Mouse (Mus musculus) midbrain, embryonic 15.5 days (tissue): ENCODE measurements around the gene Gm44502. TPM values are rescaled to one million over a fixed set of nuclear protein-coding genes. Genes with fewer than 3 reads are reported as not detected.

Experiments used
- ATAC-seq: fragments of 200-750 bp; cut with Nextera tagmentation; replicated peaks from 2 replicates; pipeline ENCODE4 v1.8.0; 2017; ENCODE audit warnings: moderate TSS enrichment
- H3K27ac ChIP-seq: fragments of 300-500 bp; sonication (generic); 2 replicates; pipeline ENCODE4 v1.5.1; 2015; ENCODE audit warnings: mild to moderate bottlenecking, inconsistent platforms
- H3K27me3 ChIP-seq: fragments of 300-500 bp; sonication (generic); replicated peaks from 2 replicates; pipeline ENCODE4 v1.6.1; 2015; ENCODE audit warnings: inconsistent platforms
- H3K36me3 ChIP-seq: fragments of 300-500 bp; sonication (generic); replicated peaks from 2 replicates; pipeline ENCODE4 v1.6.1; 2015; ENCODE audit warnings: inconsistent platforms
- H3K4me1 ChIP-seq: fragments of 300-500 bp; sonication (generic); 2 replicates; pipeline ENCODE4 v1.6.1; 2015; ENCODE audit warnings: inconsistent platforms
- H3K4me2 ChIP-seq: fragments of 300-500 bp; sonication (generic); 2 replicates; pipeline ENCODE4 v1.6.1; 2015; ENCODE audit warnings: inconsistent platforms, mild to moderate bottlenecking, moderate library complexity
- H3K4me3 ChIP-seq: fragments of 300-500 bp; sonication (generic); 2 replicates; pipeline ENCODE4 v1.5.1; 2015; ENCODE audit warnings: mild to moderate bottlenecking, inconsistent platforms
- H3K9ac ChIP-seq: fragments of 300-500 bp; sonication (generic); 2 replicates; pipeline ENCODE4 v1.6.1; 2015; ENCODE audit warnings: mild to moderate bottlenecking, inconsistent platforms
- H3K9me3 ChIP-seq: fragments of 300-500 bp; sonication (generic); 2 replicates; pipeline ENCODE4 v1.6.1; 2016; ENCODE audit warnings: inconsistent platforms
- WGBS: fragments of 180-500 bp; shearing (Covaris S2); methylation state at CpG from one replicate; pipeline ENCODE4 v1.1.7; 2015; ENCODE audit warnings: mixed read lengths; 5-methylcytosine and 5-hydroxymethylcytosine counted together
- polyA plus RNA-seq: library from polyadenylated mRNA; unstranded; fragments of >200 nt; fragmentation: Nextera tagmentation; extraction: Ambion mirVana; gene quantifications from 2 replicates; pipeline ENCODE4 v1.2.1, GENCODE M21; 2015

Gm44502 gene
- polyA plus RNA-seq, 1 experiment from 2014 or later, result not detected

DNA sequence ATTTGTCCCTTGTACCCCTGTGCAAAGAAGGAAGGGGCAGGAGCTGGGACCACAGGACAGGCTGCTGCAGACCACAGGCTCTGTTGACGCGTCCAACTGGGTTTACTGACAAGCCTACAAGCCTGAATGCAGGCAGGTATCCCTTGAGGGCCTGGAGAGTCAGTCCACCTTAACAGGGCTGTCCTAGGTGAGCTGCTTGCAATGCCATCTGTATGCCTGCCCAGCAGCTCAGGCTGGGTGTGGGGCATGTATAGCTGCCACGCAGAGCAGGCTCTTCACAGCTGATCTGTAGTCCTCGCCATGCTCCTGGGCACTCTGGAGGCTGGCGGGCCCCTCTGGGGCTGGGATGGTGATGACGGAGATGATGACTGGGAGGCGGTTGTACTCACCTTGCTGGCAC lies 44.9 kb downstream of the Gm44502 start, which contains the start of gene Klhdc7b:
Gene Klhdc7b (plus strand): TSS at position 301 of the 400 bp plus-strand sequence.
- Histone ChIP-seq H3K9ac (no peak within 1 kb of the TSS), H3K9me3 (no peaks in the 10 kb centered on the region), H3K4me2 (no peak within 1 kb of the TSS), H3K27ac (no peak within 1 kb of the TSS), H3K4me1 (0 out of 2 replicates have a peak, but pooled peaks cover under 1% of the 10 kb centered on the region), H3K27me3 (peaks cover 4% of the 10 kb centered on the region), H3K36me3 (no peaks in the 10 kb centered on the region), H3K4me3 (no peak within 1 kb of the TSS)
- WGBS, result 86% methylated on average over 7 of the region's 7 CpGs
- ATAC-seq, result no peak

GRCm38 (mm10) chr15:89379429-89379828 lies 50.1 kb downstream of the Gm44502 start:
- H3K27me3 ChIP-seq, result peaks cover 42% of the 10 kb centered on the region
- WGBS, result 15% methylated on average over 10 of the region's 10 CpGs
- peak overlapping the region; percentile 36; the same call in 1 of the 2 replicates for H3K9ac ChIP-seq

GRCm38 (mm10) chr15:89378831-89379401 lies 50.6 kb downstream of the Gm44502 start, which contains the start of gene Odf3b:
Gene Odf3b (minus strand): TSS chr15:89379282.
- Histone ChIP-seq H3K9ac (peak within 1 kb of the TSS; percentile 36), H3K36me3 (no peaks in the 10 kb centered on the region), H3K9me3 (no peaks in the 10 kb centered on the region), H3K4me2 (peak within 1 kb of the TSS; percentile 69), H3K27me3 (peaks cover 42% of the 10 kb centered on the region), H3K4me1 (peaks cover 24% of the 10 kb centered on the region), H3K4me3 (peak within 1 kb of the TSS; percentile 34), H3K27ac (no peak within 1 kb of the TSS)
- 1% methylated on average over 33 of the region's 33 CpGs for WGBS
- ATAC-seq, result peak; percentile 37; the same call in 1 of the 2 replicates

More at GRCm38 (mm10) chr15:89379429-89379828, 50.1 kb downstream of the Gm44502 start:
- peaks cover 20% of the 10 kb centered on the region for H3K4me1 ChIP-seq
- peak overlapping the region; percentile 34 for H3K4me3 ChIP-seq
- no peaks in the 10 kb centered on the region for H3K36me3 ChIP-seq
- no peak for ATAC-seq
- peak overlapping the region; percentile 69 for H3K4me2 ChIP-seq
- H3K27ac ChIP-seq, result no peak overlapping the region
- no peaks in the 10 kb centered on the region for H3K9me3 ChIP-seq

- peaks cover 42% of the 10 kb centered on the region for H3K27me3 ChIP-seq
- peak overlapping the region; percentile 34 for H3K4me3 ChIP-seq
- H3K27ac ChIP-seq, result no peak overlapping the region
- H3K9me3 ChIP-seq, result no peaks in the 10 kb centered on the region
- peak overlapping the region; percentile 36 for H3K9ac ChIP-seq
- H3K4me2 ChIP-seq, result peak overlapping the region; percentile 69
- no peaks in the 10 kb centered on the region for H3K36me3 ChIP-seq
- no peak for ATAC-seq
- H3K4me1 ChIP-seq, result peaks cover 26% of the 10 kb centered on the region
- WGBS, result 11% methylated on average over 46 of the region's 46 CpGs
Observed at GRCm38 (mm10) chr15:89377938-89378828, 51.3 kb downstream of the Gm44502 start.

DNA sequence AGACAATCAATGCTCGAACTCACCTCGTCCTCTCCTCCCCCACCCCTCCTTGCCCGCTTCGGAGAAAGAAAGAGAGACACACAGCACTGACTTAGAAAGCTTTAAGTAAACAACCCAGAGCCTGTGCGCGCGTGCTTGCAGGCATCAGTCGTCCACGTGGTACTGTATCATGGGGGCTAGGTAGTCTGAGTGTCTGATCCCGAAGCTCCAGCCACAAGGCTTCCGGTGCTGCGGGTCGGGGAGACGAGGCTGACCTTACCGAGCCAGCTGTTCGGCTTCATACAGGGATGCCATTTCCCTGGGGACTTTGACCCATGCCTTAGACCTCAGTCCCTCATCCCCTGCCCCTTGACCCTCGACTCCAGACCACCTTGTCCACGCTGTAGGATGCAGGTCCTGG lies 52.1 kb downstream of the Gm44502 start:
- WGBS, result 5% methylated on average over 18 of the region's 18 CpGs
- Histone ChIP-seq H3K9ac (no peak overlapping the region), H3K4me2 (no peak overlapping the region), H3K4me1 (peaks cover 34% of the 10 kb centered on the region), H3K4me3 (no peak overlapping the region), H3K9me3 (no peaks in the 10 kb centered on the region), H3K27me3 (peaks cover 42% of the 10 kb centered on the region), H3K27ac (no peak overlapping the region), H3K36me3 (no peaks in the 10 kb centered on the region)
- no peak for ATAC-seq

GRCm38 (mm10) chr15:89376957-89377356 lies 52.5 kb downstream of the Gm44502 start, which contains the start of gene Tymp:
Gene Tymp (minus strand): TSS chr15:89377039.
- H3K9me3 ChIP-seq, result no peaks in the 10 kb centered on the region
- no peak within 1 kb of the TSS for H3K27ac ChIP-seq
- WGBS, result 24% methylated on average over 16 of the region's 16 CpGs
- H3K36me3 ChIP-seq, result peaks cover 3% of the 10 kb centered on the region; the same call in 1 of the 2 replicates
- no peak within 1 kb of the TSS for H3K4me2 ChIP-seq
- no peak within 1 kb of the TSS for H3K4me3 ChIP-seq
- H3K27me3 ChIP-seq, result peaks cover 42% of the 10 kb centered on the region
- ATAC-seq, result no peak
- H3K9ac ChIP-seq, result no peak within 1 kb of the TSS
- H3K4me1 ChIP-seq, result peaks cover 34% of the 10 kb centered on the region

DNA sequence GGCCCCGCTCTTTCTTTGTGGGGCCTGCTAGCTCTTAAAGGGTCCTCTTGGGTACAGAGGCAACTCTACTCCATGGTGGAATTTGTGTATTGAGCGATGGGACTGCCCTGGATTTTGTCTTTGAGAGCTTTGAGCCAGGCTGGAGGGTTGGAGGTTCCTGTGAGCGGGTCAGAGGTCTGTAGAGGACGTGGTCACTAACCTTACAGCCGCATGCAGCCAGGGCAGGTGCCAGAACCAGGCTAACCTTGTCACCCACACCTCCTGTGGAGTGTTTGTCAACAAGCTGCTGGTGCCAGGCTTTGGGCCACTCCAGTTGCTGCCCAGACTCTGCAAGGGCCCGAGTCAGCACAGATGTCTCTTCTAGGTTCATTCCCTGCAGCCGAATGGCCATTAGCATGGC lies 53.5 kb downstream of the Gm44502 start:
- Histone ChIP-seq H3K4me1 (peaks cover 34% of the 10 kb centered on the region), H3K4me3 (no peak overlapping the region), H3K27ac (no peak overlapping the region), H3K9ac (no peak overlapping the region), H3K9me3 (no peaks in the 10 kb centered on the region), H3K4me2 (no peak overlapping the region), H3K27me3 (peaks cover 42% of the 10 kb centered on the region), H3K36me3 (peaks cover 12% of the 10 kb centered on the region; the same call in 1 of the 2 replicates)
- WGBS, result 79% methylated on average over 7 of the region's 7 CpGs
- no peak for ATAC-seq

DNA sequence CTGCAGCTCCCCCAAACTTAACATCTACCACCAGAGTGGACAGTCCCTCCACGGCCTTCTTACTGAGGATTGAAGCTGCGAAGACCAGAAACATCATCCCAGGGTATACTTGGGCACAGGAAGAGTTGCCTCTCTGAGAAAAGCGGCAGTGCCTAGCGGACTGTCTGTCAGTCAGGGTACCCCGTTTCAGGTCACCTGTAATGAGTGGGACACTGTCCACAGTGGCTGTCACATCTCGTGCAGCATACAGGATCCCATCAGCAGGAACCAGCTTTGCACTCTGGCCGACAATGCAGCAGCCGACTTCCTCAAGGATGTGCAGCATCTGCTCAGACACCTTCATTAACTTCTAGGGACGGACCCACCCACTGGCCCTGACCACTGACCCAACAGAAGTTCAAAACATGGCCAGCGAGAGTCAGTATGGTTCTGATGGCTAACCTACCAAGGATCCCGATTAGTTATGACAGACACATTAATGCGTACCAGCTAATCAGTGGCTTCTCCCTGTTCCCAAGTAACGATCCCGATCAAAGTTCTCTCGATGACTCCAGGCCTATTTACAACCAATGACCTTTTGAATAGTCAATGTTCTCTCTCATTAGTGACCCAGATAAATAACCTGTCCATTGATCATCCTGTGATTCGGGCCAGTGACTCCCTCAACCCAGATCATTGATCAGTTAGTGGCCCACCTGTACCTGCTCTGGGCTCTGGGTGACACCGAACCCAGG lies 54.5 kb downstream of the Gm44502 start:
- no peak overlapping the region for H3K27ac ChIP-seq
- ATAC-seq, result no peak
- peak overlapping the region; percentile 85 for H3K4me2 ChIP-seq
- H3K27me3 ChIP-seq, result peaks cover 39% of the 10 kb centered on the region
- H3K4me1 ChIP-seq, result peaks cover 34% of the 10 kb centered on the region
- no peak overlapping the region for H3K4me3 ChIP-seq
- peaks cover 23% of the 10 kb centered on the region; the same call in 1 of the 2 replicates for H3K36me3 ChIP-seq
- WGBS, result 93% methylated on average over 17 of the region's 17 CpGs
- H3K9ac ChIP-seq, result no peak overlapping the region
- no peaks in the 10 kb centered on the region for H3K9me3 ChIP-seq

- Histone ChIP-seq H3K4me1 (peaks cover 31% of the 10 kb centered on the region), H3K9ac (peak overlapping the region; percentile 85), H3K4me2 (peak overlapping the region; percentile 85), H3K27me3 (peaks cover 35% of the 10 kb centered on the region), H3K9me3 (no peaks in the 10 kb centered on the region), H3K36me3 (peaks cover 28% of the 10 kb centered on the region), H3K4me3 (peak overlapping the region; percentile 88), H3K27ac (peak overlapping the region; percentile 95)
- 45% methylated on average over 9 of the region's 9 CpGs for whole genome bisulfite sequencing
- no peak; the same call in 1 of the 2 replicates for ATAC-seq
Observed at GRCm38 (mm10) chr15:89374340-89374739, 55.2 kb downstream of the Gm44502 start.

- Histone ChIP-seq H3K36me3 (peaks cover 34% of the 10 kb centered on the region), H3K4me3 (peak within 1 kb of the TSS; percentile 88), H3K4me1 (peaks cover 26% of the 10 kb centered on the region), H3K9ac (peak within 1 kb of the TSS; percentile 85), H3K4me2 (peak within 1 kb of the TSS; percentile 85), H3K27ac (peak within 1 kb of the TSS; percentile 95), H3K27me3 (peaks cover 30% of the 10 kb centered on the region), H3K9me3 (no peaks in the 10 kb centered on the region)
- ATAC-seq, result peak; percentile 91
- WGBS, result under 1% methylated on average over 42 of the region's 42 CpGs
Observed at GRCm38 (mm10) chr15:89373762-89374248, 55.7 kb downstream of the Gm44502 start, which contains the start of gene Sco2. Gene Sco2 (minus strand): TSS chr15:89373846.

- Histone ChIP-seq H3K9ac (peak overlapping the region; percentile 85), H3K4me1 (peaks cover 20% of the 10 kb centered on the region), H3K4me2 (peak overlapping the region; percentile 85), H3K9me3 (no peaks in the 10 kb centered on the region), H3K27ac (peak overlapping the region; percentile 95), H3K36me3 (peaks cover 37% of the 10 kb centered on the region), H3K4me3 (peak overlapping the region; percentile 88), H3K27me3 (peaks cover 24% of the 10 kb centered on the region)
- peak; percentile 80 for ATAC-seq
- 1% methylated on average over 35 of the region's 35 CpGs for WGBS
Observed at GRCm38 (mm10) chr15:89373027-89373761, 56.3 kb downstream of the Gm44502 start.
